In genomic region chr5:38388857-38389256, GRCm38 (mm10) we compare ENCODE assay signal across 15 mouse cellular contexts.
DNase-seq lines count a peak whose midpoint lies in the region; ATAC-seq and TF ChIP-seq lines count a peak whose summit lies in the region.
"Had no signal": no experiment of that assay in that cellular context is flagged by ENCODE, and none has a peak within 500 bp of the region (broad histone marks: within the 10 kb centered on the region; RNA-seq: fewer than 3 reads in every experiment).

No protein-coding gene starts in this region.

- no peaks in the 10 kb centered on the region for H3K36me3 ChIP-seq in forebrain, embryonic 16.5 days (ENCODE audit: control insufficient read depth, insufficient read depth)
- no peaks in the 10 kb centered on the region for H3K36me3 ChIP-seq in limb, embryonic 14.5 days (ENCODE audit: control insufficient read depth, insufficient read depth, low read length)
- no peaks in the 10 kb centered on the region for H3K36me3 ChIP-seq in intestine, postnatal 0 days (ENCODE audit: control insufficient read depth, insufficient read depth)
- H3K36me3 ChIP-seq: embryonic facial prominence, embryonic 12.5 days; G1E; hindbrain, embryonic 13.5 days had no signal

- no peak for TF ChIP-seq POLR2A in limb, embryonic 14.5 days (IDR thresholded peaks at IDR 0.05; ENCODE audit: borderline replicate concordance, extremely low read depth, insufficient read depth, insufficient read length)

- H3K4me2 ChIP-seq in forebrain, embryonic 16.5 days (ENCODE audit: low read length): no peak overlapping the region; the same call in 1 of the 2 replicates
- H3K4me2 ChIP-seq in limb, embryonic 14.5 days (replicated peaks; ENCODE audit: low read depth, low read length, severe bottlenecking): peak overlapping the region; percentile 22; the same call in 1 of the 2 replicates
- H3K4me2 ChIP-seq in intestine, postnatal 0 days (replicated peaks; ENCODE audit: low read depth): no peak overlapping the region
- H3K4me2 ChIP-seq: embryonic facial prominence, embryonic 12.5 days; hindbrain, embryonic 13.5 days had no signal

- TF ChIP-seq CTCF in layer of hippocampus, adult 2 months (conservative IDR thresholded peaks at IDR 0.05): no peak
- TF ChIP-seq CTCF in intestine, postnatal 0 days (IDR thresholded peaks at IDR 0.05; ENCODE audit: low read depth): no peak

- no peak for DNase-seq in layer of hippocampus, adult 2 months (ENCODE audit: low spot score in 2 of 2)
- DNase-seq in layer of hippocampus, adult 9-11 months: no peak
- peak; percentile 12 for DNase-seq in brain, embryonic 18.5 days (ENCODE audit: low read depth, low spot score)
- peak; percentile 2 for DNase-seq in limb, embryonic 14.5 days (ENCODE audit: low spot score)
- no peak for DNase-seq in heart, postnatal 10 days
- DNase-seq: cerebellum, adult 9-10 months; gastrocnemius, postnatal 36 days; liver, postnatal 0 days; lung, postnatal 10 days; thymus, postnatal 36 days had no signal

- peak overlapping the region; percentile 50 for H3K27ac ChIP-seq in layer of hippocampus, adult 2 months
- no peak overlapping the region for H3K27ac ChIP-seq in forebrain, embryonic 16.5 days (ENCODE audit: low read length)
- H3K27ac ChIP-seq in limb, embryonic 14.5 days (replicated peaks; ENCODE audit: low read depth, low read length): no peak overlapping the region
- H3K27ac ChIP-seq in intestine, postnatal 0 days (ENCODE audit: low read depth, low read length): no peak overlapping the region
- H3K27ac ChIP-seq: embryonic facial prominence, embryonic 12.5 days; hindbrain, embryonic 13.5 days had no signal

- intact Hi-C loops in heart, postnatal 10 days (cut with DNase I): no loop called here

- H3K9me3 ChIP-seq in forebrain, embryonic 16.5 days (ENCODE audit: control insufficient read depth, low read length): no peaks in the 10 kb centered on the region
- no peaks in the 10 kb centered on the region for H3K9me3 ChIP-seq in limb, embryonic 14.5 days (ENCODE audit: control insufficient read depth, low read length)
- no peaks in the 10 kb centered on the region for H3K9me3 ChIP-seq in intestine, postnatal 0 days (ENCODE audit: control insufficient read depth)
- H3K9me3 ChIP-seq: embryonic facial prominence, embryonic 12.5 days; G1E; hindbrain, embryonic 13.5 days had no signal

- ATAC-seq in forebrain, embryonic 16.5 days: 0 out of 2 replicates have a peak, but pooled peaks have one; percentile 3
- no peak for ATAC-seq in limb, embryonic 14.5 days (ENCODE audit: low FRiP score, low read depth)
- ATAC-seq in intestine, postnatal 0 days: no peak
- ATAC-seq: liver, postnatal 0 days had no signal

- H3K27me3 ChIP-seq in forebrain, embryonic 16.5 days (replicated peaks; ENCODE audit: control insufficient read depth, insufficient read depth, low read length): no peaks in the 10 kb centered on the region
- H3K27me3 ChIP-seq in limb, embryonic 14.5 days (ENCODE audit: control insufficient read depth, insufficient read depth, low read length): no peaks in the 10 kb centered on the region
- H3K27me3 ChIP-seq in intestine, postnatal 0 days (replicated peaks; ENCODE audit: control insufficient read depth, insufficient read depth, low read length): no peaks in the 10 kb centered on the region
- H3K27me3 ChIP-seq: embryonic facial prominence, embryonic 12.5 days had no signal

- no peak overlapping the region for H3K9ac ChIP-seq in forebrain, embryonic 16.5 days (replicated peaks; ENCODE audit: low read depth, low read length)
- H3K9ac ChIP-seq in limb, embryonic 14.5 days (ENCODE audit: low read depth, low read length, severe bottlenecking): no peak overlapping the region
- no peak overlapping the region for H3K9ac ChIP-seq in intestine, postnatal 0 days (ENCODE audit: low read depth, low read length)
- H3K9ac ChIP-seq: embryonic facial prominence, embryonic 12.5 days; hindbrain, embryonic 13.5 days; liver, postnatal 0 days had no signal

- H3K4me3 ChIP-seq in layer of hippocampus, adult 2 months: no peak overlapping the region
- no peak overlapping the region for H3K4me3 ChIP-seq in forebrain, embryonic 16.5 days (replicated peaks; ENCODE audit: low read length)
- H3K4me3 ChIP-seq in limb, embryonic 14.5 days (replicated peaks; ENCODE audit: low read length): no peak overlapping the region
- no peak overlapping the region for H3K4me3 ChIP-seq in intestine, postnatal 0 days (ENCODE audit: low read depth, low read length)
- H3K4me3 ChIP-seq: embryonic facial prominence, embryonic 12.5 days; hindbrain, embryonic 13.5 days had no signal

- peaks cover 16% of the 10 kb centered on the region for H3K4me1 ChIP-seq in forebrain, embryonic 16.5 days (replicated peaks; ENCODE audit: control insufficient read depth, insufficient read depth, low read length)
- H3K4me1 ChIP-seq in limb, embryonic 14.5 days (ENCODE audit: control insufficient read depth, insufficient read depth, low read length): peaks cover 12% of the 10 kb centered on the region
- no peaks in the 10 kb centered on the region for H3K4me1 ChIP-seq in intestine, postnatal 0 days (replicated peaks; ENCODE audit: control insufficient read depth, insufficient read depth, low read length)

- 8% methylated on average over 2 of the region's 2 CpGs for WGBS in forebrain, embryonic 16.5 days
- 3% methylated on average over 2 of the region's 2 CpGs for WGBS in limb, embryonic 14.5 days
- WGBS in intestine, postnatal 0 days: 44% methylated on average over 2 of the region's 2 CpGs

Comparison
In these comparisons a context has a peak if more than half of its experiments do, and no peak if none do; other contexts are left out.
1. DNase-seq: peak in brain, embryonic 18.5 days (single experiment) and limb, embryonic 14.5 days (single experiment); none in layer of hippocampus, adult 2 months (0 of 2), layer of hippocampus, adult 9-11 months (single experiment) and heart, postnatal 10 days (0 of 2).